ENCODE assay signal across 8 mouse cellular contexts in genomic region chr12:86082481-86083012, GRCm38 (mm10). TPM values are rescaled to one million over a fixed set of nuclear protein-coding genes. Genes with fewer than 3 reads are reported as not detected.
DNase-seq lines count a peak whose midpoint lies in the region; ATAC-seq and TF ChIP-seq lines count a peak whose summit lies in the region.

TSS of gene Ift43 (plus strand) at chr12:86082541.

- peak; percentile 14; the same call in 1 of the 2 replicates for TF ChIP-seq CTCF in bone marrow macrophage, adult 2 months (IDR thresholded peaks at IDR 0.05; ENCODE audit: low read depth, low read length)
- no peak for TF ChIP-seq CTCF in kidney, postnatal 0 days (IDR thresholded peaks at IDR 0.05; ENCODE audit: low read depth)
- no peak for TF ChIP-seq CTCF in liver, embryonic 14.5 days (IDR thresholded peaks at IDR 0.05; ENCODE audit: low read depth)

- peaks cover 11% of the 10 kb centered on the region for H3K27me3 ChIP-seq in heart, embryonic 13.5 days (replicated peaks)
- H3K27me3 ChIP-seq in kidney, postnatal 0 days (ENCODE audit: insufficient read depth, low read length): no peaks in the 10 kb centered on the region
- H3K27me3 ChIP-seq in liver, embryonic 14.5 days (ENCODE audit: control insufficient read depth, insufficient read depth, low read length): peaks cover 27% of the 10 kb centered on the region
- H3K27me3 ChIP-seq in neural tube, embryonic 13.5 days: peaks cover 16% of the 10 kb centered on the region

- peak within 1 kb of the TSS; percentile 86 for H3K4me2 ChIP-seq in heart, embryonic 13.5 days
- H3K4me2 ChIP-seq in kidney, postnatal 0 days (ENCODE audit: low read length): peak within 1 kb of the TSS; percentile 72
- peak within 1 kb of the TSS; percentile 39 for H3K4me2 ChIP-seq in liver, embryonic 14.5 days (ENCODE audit: low read depth)
- peak within 1 kb of the TSS; percentile 75 for H3K4me2 ChIP-seq in neural tube, embryonic 13.5 days

- WGBS in heart, embryonic 13.5 days: under 1% methylated on average over 35 of the region's 35 CpGs
- WGBS in kidney, postnatal 0 days: under 1% methylated on average over 35 of the region's 35 CpGs
- 2% methylated on average over 35 of the region's 35 CpGs for WGBS in liver, embryonic 14.5 days (ENCODE audit: insufficient replicate concordance)
- WGBS in neural tube, embryonic 13.5 days: under 1% methylated on average over 35 of the region's 35 CpGs

- no peak for TF ChIP-seq POLR2A in bone marrow macrophage, adult 2 months (IDR thresholded peaks at IDR 0.05; ENCODE audit: borderline replicate concordance, low read depth, low read length)

- H3K9ac ChIP-seq in heart, embryonic 13.5 days: peak within 1 kb of the TSS; percentile 86
- H3K9ac ChIP-seq in kidney, postnatal 0 days (ENCODE audit: low read depth, low read length): peak within 1 kb of the TSS; percentile 58
- H3K9ac ChIP-seq in liver, embryonic 14.5 days (replicated peaks): no peak within 1 kb of the TSS
- H3K9ac ChIP-seq in neural tube, embryonic 13.5 days: peak within 1 kb of the TSS; percentile 73

- H3K4me1 ChIP-seq in bone marrow macrophage, adult 2 months (ENCODE audit: control insufficient read depth, insufficient read depth, low read length): peaks cover 2% of the 10 kb centered on the region
- H3K4me1 ChIP-seq in heart, embryonic 13.5 days: peaks cover 44% of the 10 kb centered on the region
- 0 out of 2 replicates have a peak, but pooled peaks cover 5% of the 10 kb centered on the region for H3K4me1 ChIP-seq in kidney, postnatal 0 days (replicated peaks; ENCODE audit: insufficient read depth, low read length)
- no peaks in the 10 kb centered on the region; a peak in 1 of 4 replicates for H3K4me1 ChIP-seq in liver, embryonic 14.5 days (replicated peaks; ENCODE audit: control insufficient read depth in 2 of 2, insufficient read depth in 2 of 2, low read length in 1 of 2)
- H3K4me1 ChIP-seq in neural tube, embryonic 13.5 days (replicated peaks): peaks cover 29% of the 10 kb centered on the region

- H3K4me3 ChIP-seq in bone marrow macrophage, adult 2 months (ENCODE audit: insufficient read depth, low read length): peak within 1 kb of the TSS; percentile 79
- H3K4me3 ChIP-seq in heart, embryonic 13.5 days: peak within 1 kb of the TSS; percentile 78
- peak within 1 kb of the TSS; percentile 69 for H3K4me3 ChIP-seq in kidney, postnatal 0 days (replicated peaks; ENCODE audit: low read depth, low read length)
- peak within 1 kb of the TSS; percentile 52 to 69 for H3K4me3 ChIP-seq in liver, embryonic 14.5 days (ENCODE audit: insufficient read depth in 1 of 2, low read depth in 2 of 2, low read length in 2 of 2)
- peak within 1 kb of the TSS; percentile 72 for H3K4me3 ChIP-seq in neural tube, embryonic 13.5 days

- TF ChIP-seq EP300 in liver, embryonic 14.5 days (IDR thresholded peaks at IDR 0.05; ENCODE audit: low read depth): no peak

- ATAC-seq in heart, embryonic 13.5 days (ENCODE audit: extremely low read depth, insufficient number of reproducible peaks, low FRiP score, low TSS enrichment): no peak
- peak; percentile 58; the same call in 1 of the 2 replicates for ATAC-seq in kidney, postnatal 0 days (replicated peaks; ENCODE audit: low FRiP score, low read depth)
- ATAC-seq in liver, embryonic 14.5 days (ENCODE audit: insufficient read depth): no peak
- ATAC-seq in neural tube, embryonic 13.5 days (ENCODE audit: low read depth): peak; percentile 72; the same call in 1 of the 2 replicates

- peak; percentile 46 for DNase-seq in CD4-positive helper T cell, adult 2 months (ENCODE audit: low read depth, low spot score)
- DNase-seq in fibroblast of lung, adult 2 months (ENCODE audit: low read depth): peak; percentile 73
- peak; percentile 94 for DNase-seq in kidney, postnatal 0 days (ENCODE audit: low spot score)
- peak in 1 of 3 experiments; percentile 17 for DNase-seq in liver, embryonic 14.5 days (ENCODE audit: low read depth in 3 of 3, low spot score in 3 of 3)
- peak; percentile 14 for DNase-seq in thymus, postnatal 25 days

- no peak within 1 kb of the TSS for H3K27ac ChIP-seq in bone marrow macrophage, adult 2 months (ENCODE audit: insufficient read depth, low read depth, low read length)
- H3K27ac ChIP-seq in heart, embryonic 13.5 days (replicated peaks): peak within 1 kb of the TSS; percentile 72
- peak within 1 kb of the TSS; percentile 9; the same call in 1 of the 2 replicates for H3K27ac ChIP-seq in kidney, postnatal 0 days
- no peak within 1 kb of the TSS for H3K27ac ChIP-seq in liver, embryonic 14.5 days
- H3K27ac ChIP-seq in neural tube, embryonic 13.5 days (replicated peaks): peak within 1 kb of the TSS; percentile 59

- H3K36me3 ChIP-seq in heart, embryonic 13.5 days: peaks cover 17% of the 10 kb centered on the region
- H3K36me3 ChIP-seq in kidney, postnatal 0 days (ENCODE audit: insufficient read depth, low read length): peaks cover 7% of the 10 kb centered on the region; the same call in 1 of the 2 replicates
- H3K36me3 ChIP-seq in liver, embryonic 14.5 days (replicated peaks; ENCODE audit: control insufficient read depth, insufficient read depth, low read depth): no peaks in the 10 kb centered on the region
- peaks cover 24% of the 10 kb centered on the region for H3K36me3 ChIP-seq in neural tube, embryonic 13.5 days

- no peaks in the 10 kb centered on the region for H3K9me3 ChIP-seq in heart, embryonic 13.5 days
- no peaks in the 10 kb centered on the region for H3K9me3 ChIP-seq in kidney, postnatal 0 days (replicated peaks; ENCODE audit: low read length)
- H3K9me3 ChIP-seq in liver, embryonic 14.5 days (ENCODE audit: control insufficient read depth, low read length): no peaks in the 10 kb centered on the region
- H3K9me3 ChIP-seq in neural tube, embryonic 13.5 days: no peaks in the 10 kb centered on the region

RNA-seq across cellular contexts. Expression of gene Ift43, which starts in this region (rescaled TPM):
- polyA plus RNA-seq in bone marrow macrophage, adult 2 months (2012; ENCODE audit: insufficient read depth, insufficient read length, missing spikeins): 12.9 and 19.6 TPM in 2 replicates
- polyA plus RNA-seq in heart, embryonic 13.5 days (2015; fragmentation: Nextera tagmentation; extraction: Ambion mirVana): 108 and 118 TPM in 2 replicates
- 87.0 and 87.3 TPM in 2 replicates for polyA plus RNA-seq in kidney, postnatal 0 days (2015; fragmentation: Nextera tagmentation; extraction: Ambion mirVana)
- polyA plus RNA-seq in liver, embryonic 14.5 days (2012; rRNA removed): 3.0 and 3.3 TPM in 2 replicates
- 5.8 and 7.3 TPM in 2 replicates for polyA plus RNA-seq in liver, embryonic 14.5 days (2014; fragmentation: Nextera tagmentation; extraction: Ambion mirVana)
- 58.4 and 62.2 TPM in 2 replicates for polyA plus RNA-seq in neural tube, embryonic 13.5 days (2015; fragmentation: Nextera tagmentation; extraction: Ambion mirVana)

Comparison
In these comparisons a context has a peak if more than half of its experiments do, and no peak if none do; other contexts are left out.
1. H3K27ac ChIP-seq: peak in heart, embryonic 13.5 days (single experiment), kidney, postnatal 0 days (single experiment) and neural tube, embryonic 13.5 days (single experiment); none in bone marrow macrophage, adult 2 months (single experiment) and liver, embryonic 14.5 days (single experiment).
2. ATAC-seq: peak in kidney, postnatal 0 days (single experiment) and neural tube, embryonic 13.5 days (single experiment); none in heart, embryonic 13.5 days (single experiment) and liver, embryonic 14.5 days (single experiment).
3. Peak in every context shown above with its lines, with median percentiles within 50 percentile points of each other: H3K4me3 ChIP-seq and H3K4me2 ChIP-seq.